Comparison of ENCODE assay signal across 9 mouse cellular contexts in the genomic region with DNA sequence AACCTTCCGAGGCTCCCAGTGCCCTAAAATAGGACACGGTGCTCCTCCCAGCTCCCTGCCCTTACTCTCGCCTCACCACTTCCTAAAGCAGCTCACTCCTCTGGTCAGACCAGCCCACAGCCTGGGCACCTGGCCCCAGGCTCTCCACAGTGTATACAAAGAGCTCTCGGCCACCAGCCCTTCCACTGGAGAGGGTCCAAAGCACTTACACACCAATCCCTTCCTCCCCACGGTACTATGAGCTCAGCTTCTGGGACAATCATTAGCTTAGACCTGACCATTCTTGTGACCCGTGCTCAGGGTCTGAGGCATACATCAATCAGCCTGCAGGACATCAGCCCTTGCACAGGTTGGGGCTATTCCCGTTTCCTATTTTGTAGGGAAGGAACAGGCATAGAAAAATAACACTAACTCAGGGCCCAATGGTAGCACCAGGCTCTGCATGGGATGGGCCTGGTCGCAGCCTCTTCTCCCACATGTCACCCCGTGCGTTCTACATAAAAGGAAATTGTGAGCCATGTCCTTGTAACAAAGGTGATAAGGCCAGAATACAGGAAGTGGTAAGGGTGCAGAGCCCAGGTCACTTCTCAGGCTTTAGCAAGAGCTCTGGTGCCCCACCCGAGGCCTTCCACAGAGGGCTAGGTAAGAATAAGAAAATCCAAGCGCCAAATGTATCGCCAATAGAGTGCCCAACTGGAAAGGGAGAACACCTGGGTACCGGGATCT. TPM values are rescaled to one million over a fixed set of nuclear protein-coding genes. Genes with fewer than 3 reads are reported as not detected.
DNase-seq lines count a peak whose midpoint lies in the region; ATAC-seq and TF ChIP-seq lines count a peak whose summit lies in the region.
"Had no signal": no experiment of that assay in that cellular context is flagged by ENCODE, and none has a peak within 500 bp of the region (broad histone marks: within the 10 kb centered on the region; RNA-seq: fewer than 3 reads in every experiment).

No protein-coding gene starts in this region.

- no peak overlapping the region for H3K9ac ChIP-seq in lung, embryonic 14.5 days

- H3K4me2 ChIP-seq in lung, embryonic 14.5 days: no peak overlapping the region

- TF ChIP-seq POLR2A in spleen, adult 2 months (IDR thresholded peaks at IDR 0.05; ENCODE audit: low read depth, low read length): no peak
- no peak for TF ChIP-seq POLR2A in kidney, adult 2 months (IDR thresholded peaks at IDR 0.05; ENCODE audit: low read depth, low read length)

- peak overlapping the region; percentile 91 for H3K27ac ChIP-seq in spleen, adult 2 months (ENCODE audit: insufficient read depth, low read length)
- H3K27ac ChIP-seq in kidney, adult 2 months (ENCODE audit: insufficient read depth, low read depth, low read length): no peak overlapping the region
- no peak overlapping the region; the same call in 1 of the 2 replicates for H3K27ac ChIP-seq in lung, embryonic 14.5 days (ENCODE audit: low read depth)
- H3K27ac ChIP-seq: hindbrain, postnatal 0 days had no signal

- no peaks in the 10 kb centered on the region for H3K9me3 ChIP-seq in lung, embryonic 14.5 days (ENCODE audit: low read depth, low read length)

- no peaks in the 10 kb centered on the region for H3K36me3 ChIP-seq in spleen, adult 2 months (ENCODE audit: control insufficient read depth, insufficient read depth, low read length)
- no peaks in the 10 kb centered on the region for H3K36me3 ChIP-seq in kidney, adult 2 months (ENCODE audit: control insufficient read depth, insufficient read depth, low read length)
- H3K36me3 ChIP-seq in lung, embryonic 14.5 days (ENCODE audit: insufficient read depth): no peaks in the 10 kb centered on the region

- no peak overlapping the region for H3K4me3 ChIP-seq in spleen, adult 2 months (ENCODE audit: extremely low read depth, insufficient read depth, insufficient read length)
- no peak overlapping the region for H3K4me3 ChIP-seq in kidney, adult 2 months (ENCODE audit: insufficient read depth, low read depth, low read length)
- no peak overlapping the region for H3K4me3 ChIP-seq in lung, embryonic 14.5 days (ENCODE audit: low read depth, low read length)

- peaks cover 66% of the 10 kb centered on the region; the same call in 1 of the 2 replicates for H3K4me1 ChIP-seq in spleen, adult 2 months (ENCODE audit: control insufficient read depth, insufficient read depth, insufficient read length)
- peaks cover 44% of the 10 kb centered on the region for H3K4me1 ChIP-seq in kidney, adult 2 months (ENCODE audit: control insufficient read depth, insufficient read depth, low read length)
- peaks cover 8% of the 10 kb centered on the region; the same call in 1 of the 2 replicates for H3K4me1 ChIP-seq in lung, embryonic 14.5 days (ENCODE audit: insufficient read depth)

- WGBS in spleen, adult 2 months: 37% methylated on average over 14 of the region's 14 CpGs
- WGBS in kidney, adult 2 months: 44% methylated on average over 14 of the region's 14 CpGs
- 60% methylated on average over 14 of the region's 14 CpGs for WGBS in lung, embryonic 14.5 days

- no peak for TF ChIP-seq CTCF in spleen, adult 2 months (IDR thresholded peaks at IDR 0.05; ENCODE audit: extremely low read depth, insufficient read depth, insufficient read length, insufficient replicate concordance)
- TF ChIP-seq CTCF in kidney, adult 2 months (conservative IDR thresholded peaks at IDR 0.05; ENCODE audit: insufficient read depth, insufficient read length, low read depth, low read length): no peak
- TF ChIP-seq CTCF in lung, embryonic 14.5 days (IDR thresholded peaks at IDR 0.05; ENCODE audit: low read depth): no peak

- DNase-seq in spleen, adult 2 months (ENCODE audit: low read depth in 1 of 2, low spot score in 2 of 2): peak in 1 of 2 experiments; percentile 16
- DNase-seq in spleen, postnatal 4 days (ENCODE audit: low spot score in 2 of 2): no peak
- DNase-seq in kidney, adult 2 months: peak; percentile 91
- no peak for DNase-seq in lung, embryonic 14.5 days
- no peak for DNase-seq in frontal cortex, postnatal 36 days (ENCODE audit: low spot score in 2 of 2)
- DNase-seq in c-Kit-positive CD71-positive TER-119-positive erythroid progenitor cells, embryonic 14.5 days (ENCODE audit: low spot score): no peak
- DNase-seq in thymus, postnatal 36 days: no peak
- DNase-seq in neural tube, embryonic 10.5 days (ENCODE audit: extremely low spot score, low spot score): no peak

- ATAC-seq in lung, embryonic 14.5 days (ENCODE audit: insufficient read depth): peak; percentile 68; the same call in 1 of the 2 replicates
- ATAC-seq: hindbrain, postnatal 0 days had no signal

- no peaks in the 10 kb centered on the region for H3K27me3 ChIP-seq in spleen, adult 2 months (ENCODE audit: control insufficient read depth, insufficient read depth, low read length)
- H3K27me3 ChIP-seq in kidney, adult 2 months (replicated peaks; ENCODE audit: control insufficient read depth, insufficient read depth, low read length): no peaks in the 10 kb centered on the region
- no peaks in the 10 kb centered on the region for H3K27me3 ChIP-seq in lung, embryonic 14.5 days (ENCODE audit: insufficient read depth, low read length)

RNA-seq across cellular contexts. Expression of a gene that starts 56.7 kb away (rescaled TPM):
- 21.1 and 22.2 TPM in 2 replicates for polyA plus RNA-seq in spleen, adult 2 months (2012; rRNA removed)
- 27.6 and 29.0 TPM in 2 replicates for polyA plus RNA-seq in kidney, adult 2 months (2012; rRNA removed)
- 7.2 and 8.4 TPM in 2 replicates for polyA plus RNA-seq in lung, embryonic 14.5 days (2014; fragmentation: Nextera tagmentation; extraction: Ambion mirVana)
